ENCODE assay signal across 18 mouse cellular contexts in genomic region chr6:7697999-7698699, GRCm38 (mm10). TPM values are rescaled to one million over a fixed set of nuclear protein-coding genes. Genes with fewer than 3 reads are reported as not detected.
DNase-seq lines count a peak whose midpoint lies in the region; ATAC-seq lines count a peak whose summit lies in the region.
"Had no signal": no experiment of that assay in that cellular context is flagged by ENCODE, and none has a peak within 500 bp of the region (broad histone marks: within the 10 kb centered on the region; RNA-seq: fewer than 3 reads in every experiment).

No protein-coding gene starts in this region.

- H3K36me3 ChIP-seq in liver, embryonic 12.5 days: no peaks in the 10 kb centered on the region
- H3K36me3 ChIP-seq: embryonic facial prominence, embryonic 10.5 days; hindbrain, embryonic 13.5 days; limb, embryonic 12.5 days had no signal

- H3K9me3 ChIP-seq in liver, embryonic 12.5 days (replicated peaks): no peaks in the 10 kb centered on the region
- H3K9me3 ChIP-seq: embryonic facial prominence, embryonic 10.5 days; hindbrain, embryonic 13.5 days; limb, embryonic 12.5 days had no signal

- DNase-seq in heart, adult 11 months: peak; percentile 49
- no peak for DNase-seq in heart, postnatal 4 days
- DNase-seq in spleen, postnatal 10 days (ENCODE audit: low spot score in 2 of 2): peak; percentile 23 to 32
- no peak for DNase-seq in spleen, adult 12 weeks (ENCODE audit: low spot score)
- DNase-seq in left cerebral cortex, adult 9 months (ENCODE audit: low spot score in 2 of 2): no peak
- DNase-seq: adrenal gland, postnatal 25 days; cerebellum, postnatal 25 days; gastrocnemius, postnatal 36 days; kidney, adult 11 months; kidney, postnatal 36 days; thymus, adult 18-20 months had no signal

- WGBS in liver, embryonic 12.5 days (ENCODE audit: insufficient replicate concordance): 44% methylated on average over 6 of the region's 6 CpGs

- H3K4me3 ChIP-seq in liver, embryonic 12.5 days: peak overlapping the region; percentile 10; the same call in 1 of the 2 replicates
- H3K4me3 ChIP-seq: embryonic facial prominence, embryonic 10.5 days; hindbrain, embryonic 13.5 days; limb, embryonic 12.5 days had no signal

- H3K27me3 ChIP-seq in liver, embryonic 12.5 days (replicated peaks): no peaks in the 10 kb centered on the region
- H3K27me3 ChIP-seq: limb, embryonic 12.5 days had no signal

- peaks cover 64% of the 10 kb centered on the region for H3K4me1 ChIP-seq in liver, embryonic 12.5 days
- H3K4me1 ChIP-seq: hindbrain, embryonic 13.5 days; limb, embryonic 12.5 days had no signal

- peak; percentile 87 for ATAC-seq in liver, embryonic 12.5 days
- no peak for ATAC-seq in megakaryocyte, adult 5-6 weeks (ENCODE audit: poor library complexity, severe bottlenecking)
- no peak for ATAC-seq in cerebellum, adult (ENCODE audit: insufficient number of reproducible peaks, low FRiP score, low TSS enrichment)
- ATAC-seq: activated CD4-positive, CD25-positive, alpha-beta regulatory T cell, adult 4 months had no signal

- H3K4me2 ChIP-seq in liver, embryonic 12.5 days: peak overlapping the region; percentile 59
- H3K4me2 ChIP-seq: hindbrain, embryonic 13.5 days; limb, embryonic 12.5 days had no signal

- peak overlapping the region; percentile 86 for H3K27ac ChIP-seq in liver, embryonic 12.5 days
- H3K27ac ChIP-seq: embryonic facial prominence, embryonic 10.5 days; hindbrain, embryonic 13.5 days; limb, embryonic 12.5 days had no signal

- H3K9ac ChIP-seq in liver, embryonic 12.5 days: peak overlapping the region; percentile 29; the same call in 1 of the 2 replicates
- H3K9ac ChIP-seq: hindbrain, embryonic 13.5 days; limb, embryonic 12.5 days had no signal

RNA-seq across cellular contexts. Expression of gene Asns, which starts 5.1 kb away (rescaled TPM):
- 1 to 10 TPM; 8.5 to 9.1 TPM for total RNA-seq in heart, postnatal 4 days (2021)
- polyA plus RNA-seq in liver, embryonic 12.5 days (2016; fragmentation: Nextera tagmentation; extraction: Ambion mirVana): 428 and 436 TPM in 2 replicates
- total RNA-seq in megakaryocyte, adult 5-6 weeks (2015): 11.4 and 14.0 TPM in 2 replicates
- 5.4 and 10.7 TPM in 2 replicates for total RNA-seq in megakaryocyte, adult 5-6 weeks (2017)

Comparison
In these comparisons a context has a peak if more than half of its experiments do, and no peak if none do; other contexts are left out.
1. DNase-seq: peak in heart, adult 11 months (single experiment) and spleen, postnatal 10 days (2 of 2); none in heart, postnatal 4 days (single experiment), spleen, adult 12 weeks (single experiment) and left cerebral cortex, adult 9 months (0 of 2).